Mouse (Mus musculus): ENCODE measurements around the gene Fgfr2. TPM values are rescaled to one million over a fixed set of nuclear protein-coding genes. Genes with fewer than 3 reads are reported as not detected.

The Fgfr2 gene
- polyA plus RNA-seq, 1 experiment from 2014 or later, result 11.2 TPM

GRCm38 (mm10) chr7:132998639-132999038, 124.5 kb downstream of the Fgfr2 start:
- Histone ChIP-seq H3K27ac (ENCODE audit: low read depth) (no peak overlapping the region), H3K4me1 (ENCODE audit: insufficient read depth) (no peaks in the 10 kb centered on the region), H3K27me3 (ENCODE audit: insufficient read depth, low read length) (no peaks in the 10 kb centered on the region), H3K4me3 (ENCODE audit: low read depth, low read length) (no peak overlapping the region), H3K36me3 (replicated peaks; ENCODE audit: insufficient read depth, low read length) (0 out of 2 replicates have a peak, but pooled peaks cover 8% of the 10 kb centered on the region), H3K9ac (replicated peaks) (no peak overlapping the region), H3K4me2 (ENCODE audit: low read depth, low read length) (no peak overlapping the region), H3K9me3 (ENCODE audit: low read length) (no peaks in the 10 kb centered on the region)
- DNase-seq, result no peak
- 84% methylated on average over 12 of the region's 12 CpGs for WGBS (ENCODE audit: insufficient replicate concordance)
- no peak for TF ChIP-seq CTCF (IDR thresholded peaks at IDR 0.05; ENCODE audit: low read depth)
- TF ChIP-seq EP300 (IDR thresholded peaks at IDR 0.05; ENCODE audit: low read depth), result no peak
- no peak for ATAC-seq

- Histone ChIP-seq H3K4me1 (ENCODE audit: insufficient read depth) (no peaks in the 10 kb centered on the region), H3K4me2 (ENCODE audit: low read depth, low read length) (no peak overlapping the region), H3K36me3 (replicated peaks; ENCODE audit: insufficient read depth, low read length) (0 out of 2 replicates have a peak, but pooled peaks cover 8% of the 10 kb centered on the region), H3K4me3 (ENCODE audit: low read depth, low read length) (no peak overlapping the region), H3K9me3 (ENCODE audit: low read length) (no peaks in the 10 kb centered on the region), H3K27ac (ENCODE audit: low read depth) (no peak overlapping the region), H3K27me3 (ENCODE audit: insufficient read depth, low read length) (no peaks in the 10 kb centered on the region), H3K9ac (replicated peaks) (no peak overlapping the region)
- peak; percentile 62 for ATAC-seq
- no peak for DNase-seq
- WGBS (ENCODE audit: insufficient replicate concordance), result 81% methylated on average over 5 of the region's 5 CpGs
- TF ChIP-seq EP300 (IDR thresholded peaks at IDR 0.05; ENCODE audit: low read depth) (no peak), CTCF (IDR thresholded peaks at IDR 0.05; ENCODE audit: low read depth) (peak; percentile 84)
Observed at GRCm38 (mm10) chr7:132996391-132996790, 126.8 kb downstream of the Fgfr2 start.

GRCm38 (mm10) chr7:132994628-132995191, 128.4 kb downstream of the Fgfr2 start:
- 79% methylated on average over 6 of the region's 6 CpGs for WGBS (ENCODE audit: insufficient replicate concordance)
- no peak for ATAC-seq
- 0 out of 2 replicates have a peak, but pooled peaks cover 10% of the 10 kb centered on the region for H3K36me3 ChIP-seq (replicated peaks; ENCODE audit: insufficient read depth, low read length)

GRCm38 (mm10) chr7:132994120-132994519, 129.0 kb downstream of the Fgfr2 start:
- H3K4me2 ChIP-seq (ENCODE audit: low read depth, low read length), result no peak overlapping the region
- DNase-seq, result peak; percentile 12
- no peak overlapping the region for H3K9ac ChIP-seq (replicated peaks)
- H3K27me3 ChIP-seq (ENCODE audit: insufficient read depth, low read length), result no peaks in the 10 kb centered on the region
- no peak for TF ChIP-seq EP300 (IDR thresholded peaks at IDR 0.05; ENCODE audit: low read depth)
- TF ChIP-seq CTCF (IDR thresholded peaks at IDR 0.05; ENCODE audit: low read depth), result peak; percentile 20; the same call in 1 of the 2 replicates
- no peaks in the 10 kb centered on the region for H3K9me3 ChIP-seq (ENCODE audit: low read length)
- no peak overlapping the region for H3K4me3 ChIP-seq (ENCODE audit: low read depth, low read length)
- ATAC-seq, result no peak
- H3K27ac ChIP-seq (ENCODE audit: low read depth), result no peak overlapping the region
- H3K36me3 ChIP-seq (replicated peaks; ENCODE audit: insufficient read depth, low read length), result 0 out of 2 replicates have a peak, but pooled peaks cover 11% of the 10 kb centered on the region
- WGBS (ENCODE audit: insufficient replicate concordance), result 84% methylated on average over 8 of the region's 8 CpGs
- no peaks in the 10 kb centered on the region for H3K4me1 ChIP-seq (ENCODE audit: insufficient read depth)

More at GRCm38 (mm10) chr7:132994628-132995191, 128.4 kb downstream of the Fgfr2 start:
- Histone ChIP-seq H3K27me3 (ENCODE audit: insufficient read depth, low read length) (no peaks in the 10 kb centered on the region), H3K9ac (replicated peaks) (no peak overlapping the region), H3K4me1 (ENCODE audit: insufficient read depth) (no peaks in the 10 kb centered on the region), H3K4me3 (ENCODE audit: low read depth, low read length) (no peak overlapping the region), H3K9me3 (ENCODE audit: low read length) (no peaks in the 10 kb centered on the region), H3K27ac (ENCODE audit: low read depth) (no peak overlapping the region), H3K4me2 (ENCODE audit: low read depth, low read length) (no peak overlapping the region)
- TF ChIP-seq CTCF (IDR thresholded peaks at IDR 0.05; ENCODE audit: low read depth) (no peak), EP300 (IDR thresholded peaks at IDR 0.05; ENCODE audit: low read depth) (no peak)
- DNase-seq, result peak; percentile 10

GRCm38 (mm10) chr7:132992967-132993615, 130.1 kb downstream of the Fgfr2 start:
- WGBS (ENCODE audit: insufficient replicate concordance), result 83% methylated on average over 9 of the region's 9 CpGs
- Histone ChIP-seq H3K4me1 (ENCODE audit: insufficient read depth) (no peaks in the 10 kb centered on the region), H3K4me3 (ENCODE audit: low read depth, low read length) (no peak overlapping the region), H3K4me2 (ENCODE audit: low read depth, low read length) (no peak overlapping the region), H3K36me3 (replicated peaks; ENCODE audit: insufficient read depth, low read length) (peaks cover 7% of the 10 kb centered on the region; the same call in 1 of the 2 replicates), H3K9ac (replicated peaks) (no peak overlapping the region), H3K27me3 (ENCODE audit: insufficient read depth, low read length) (no peaks in the 10 kb centered on the region), H3K27ac (ENCODE audit: low read depth) (no peak overlapping the region), H3K9me3 (ENCODE audit: low read length) (no peaks in the 10 kb centered on the region)
- ATAC-seq, result no peak
- no peak for TF ChIP-seq EP300 (IDR thresholded peaks at IDR 0.05; ENCODE audit: low read depth)
- no peak for TF ChIP-seq CTCF (IDR thresholded peaks at IDR 0.05; ENCODE audit: low read depth)
- DNase-seq, result no peak

GRCm38 (mm10) chr7:132991240-132991900, 131.8 kb downstream of the Fgfr2 start:
- Histone ChIP-seq H3K4me3 (ENCODE audit: low read depth, low read length) (no peak overlapping the region), H3K4me1 (ENCODE audit: insufficient read depth) (no peaks in the 10 kb centered on the region), H3K27me3 (ENCODE audit: insufficient read depth, low read length) (no peaks in the 10 kb centered on the region), H3K9me3 (ENCODE audit: low read length) (no peaks in the 10 kb centered on the region), H3K9ac (replicated peaks) (no peak overlapping the region), H3K27ac (ENCODE audit: low read depth) (no peak overlapping the region), H3K36me3 (replicated peaks; ENCODE audit: insufficient read depth, low read length) (peaks cover 12% of the 10 kb centered on the region), H3K4me2 (ENCODE audit: low read depth, low read length) (no peak overlapping the region)
- ATAC-seq (no peak), DNase-seq (no peak)
- no peak for TF ChIP-seq EP300 (IDR thresholded peaks at IDR 0.05; ENCODE audit: low read depth)
- 89% methylated on average over 14 of the region's 14 CpGs for WGBS (ENCODE audit: insufficient replicate concordance)

Measured in liver, postnatal 0 days (tissue).